Mouse (Mus musculus) liver, embryonic 15.5 days (tissue): ENCODE data around the gene Neurod1. TPM values are rescaled to one million over a fixed set of nuclear protein-coding genes. Genes with fewer than 3 reads are reported as not detected.

ENCODE experiments used
- polyA plus RNA-seq: library from polyadenylated mRNA; unstranded; fragments of >200 nt; fragmentation: Nextera tagmentation; extraction: Ambion mirVana; gene quantifications from 2 replicates; pipeline ENCODE4 v1.2.1, GENCODE M21; 2015

Neurod1 gene
- polyA plus RNA-seq, 1 experiment from 2014 or later: not detected

Other genes with a start within 250 kb of the Neurod1 start
- 27.7 and 30.8 TPM in 2 replicates for gene Itga4, start 201.3 kb downstream of the Neurod1 start, polyA plus RNA-seq
- gene Cerkl, start within 50 bp of the Neurod1 start, polyA plus RNA-seq: 4.3 and 4.8 TPM in 2 replicates
- 3.1 and 3.8 TPM in 2 replicates for gene Itprid2, start 178.6 kb upstream of the Neurod1 start, polyA plus RNA-seq